Mouse (Mus musculus) lung, postnatal 0 days (tissue): ENCODE measurements around the gene Spag8. TPM values are rescaled to one million over a fixed set of nuclear protein-coding genes. Genes with fewer than 3 reads are reported as not detected.

Experiments
- ATAC-seq: fragments of 200-750 bp; cut with Nextera tagmentation; 2 replicates; pipeline ENCODE4 v1.8.0; 2017; ENCODE audit warnings: moderate library complexity
- DNase-seq: peaks from one replicate; pipeline ENCODE4 v3.0.0-alpha.2; 2016; ENCODE audit warnings: low spot score
- H3K27ac ChIP-seq: fragments of 300-500 bp; sonication (generic); 2 replicates; pipeline ENCODE4 v1.5.1; 2014; ENCODE audit warnings: antibody characterized with exemption, mild to moderate bottlenecking, low read length, mixed read lengths
- H3K27me3 ChIP-seq: fragments of 300-500 bp; sonication (generic); replicated peaks from 2 replicates; pipeline ENCODE4 v1.6.1; 2014; ENCODE audit warnings: low read length, mixed read lengths; ENCODE audit not compliant: insufficient read depth
- H3K36me3 ChIP-seq: fragments of 300-500 bp; sonication (generic); 2 replicates; pipeline ENCODE4 v1.6.1; 2014; ENCODE audit warnings: low read length, mixed read lengths; ENCODE audit not compliant: insufficient read depth
- H3K4me1 ChIP-seq: fragments of 300-500 bp; sonication (generic); 2 replicates; pipeline ENCODE4 v1.6.1; 2014; ENCODE audit warnings: antibody characterized with exemption, low read depth, low read length, mixed read lengths; ENCODE audit not compliant: insufficient read depth
- H3K4me2 ChIP-seq: fragments of 300-500 bp; sonication (generic); replicated peaks from 2 replicates; pipeline ENCODE4 v1.6.1; 2014; ENCODE audit warnings: low read depth, mild to moderate bottlenecking, low read length, moderate library complexity, mixed read lengths
- H3K4me3 ChIP-seq: fragments of 300-500 bp; sonication (generic); 2 replicates; pipeline ENCODE4 v1.5.1; 2014; ENCODE audit warnings: low read depth, low read length
- H3K9ac ChIP-seq: fragments of 300-500 bp; sonication (generic); replicated peaks from 2 replicates; pipeline ENCODE4 v1.6.1; 2014; ENCODE audit warnings: low read depth, mild to moderate bottlenecking
- H3K9me3 ChIP-seq: fragments of 300-500 bp; sonication (generic); 2 replicates; pipeline ENCODE4 v1.6.1; 2016; ENCODE audit warnings: low read length, mixed read lengths
- CTCF ChIP-seq: IDR thresholded peaks from 2 replicates; pipeline ENCODE4 v1.5.1; 2016; ENCODE audit warnings: antibody characterized with exemption, mild to moderate bottlenecking
- EP300 ChIP-seq: IDR thresholded peaks from 2 replicates; pipeline ENCODE4 v1.6.1; 2016; ENCODE audit warnings: antibody characterized with exemption, mild to moderate bottlenecking, control low read depth
- whole genome bisulfite sequencing: fragments of 180-500 bp; shearing (Covaris S2); extraction: QIAGEN DNeasy Blood & Tissue Kit; methylation state at CpG from one replicate; pipeline ENCODE4 v1.1.7; 2014; 5-methylcytosine and 5-hydroxymethylcytosine counted together
- microRNA-seq: library from miRNA; unstranded; fragments of <30 nt; microRNA quantifications from one replicate; pipeline ENCODE4, GENCODE M21; 2016
- polyA plus RNA-seq: library from polyadenylated mRNA; unstranded; fragments of >200 nt; fragmentation: Nextera tagmentation; extraction: Ambion mirVana; gene quantifications from 2 replicates; pipeline ENCODE4 v1.2.1, GENCODE M21; 2015

Gene Spag8
- polyA plus RNA-seq, 1 experiment from 2014 or later, result 10.4 TPM

DNA sequence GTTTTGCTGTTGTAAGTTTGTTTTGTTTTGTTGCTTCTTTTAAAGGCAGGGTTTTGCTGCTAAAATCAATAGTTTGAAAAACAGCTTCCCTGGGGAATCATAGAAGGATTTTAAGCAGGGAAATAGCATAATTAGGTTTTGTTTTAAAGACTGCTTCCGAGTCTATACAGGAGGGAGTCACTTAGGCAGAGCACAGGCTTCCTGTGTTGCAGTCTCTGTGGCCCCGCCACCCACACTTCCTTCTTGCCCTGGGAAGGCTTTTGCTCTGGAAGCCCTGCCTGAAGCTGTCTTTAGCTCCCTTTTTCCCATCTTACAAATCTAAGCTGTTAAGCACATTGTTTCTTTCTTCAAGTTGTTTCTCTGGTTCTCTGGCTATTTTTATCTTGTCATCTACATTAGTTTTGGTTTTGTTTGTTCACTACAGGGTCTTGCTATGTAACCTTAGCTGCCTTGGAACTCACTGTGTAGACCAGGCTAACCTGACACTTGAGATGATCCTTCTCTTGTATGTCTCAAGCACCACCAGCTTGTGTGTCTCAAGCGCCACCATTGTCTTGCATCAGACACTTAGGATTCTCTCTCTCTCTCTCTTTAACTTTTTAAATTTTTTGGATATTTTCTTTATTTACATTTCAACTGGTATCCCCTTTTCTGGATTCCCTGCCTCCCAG is 40.2 kb downstream of the Spag8 start:
- H3K27me3 ChIP-seq, result no peaks in the 10 kb centered on the region
- H3K4me3 ChIP-seq, result no peak overlapping the region
- WGBS, result 40% methylated on average over 3 of the region's 3 CpGs
- peak overlapping the region; percentile 71 for H3K27ac ChIP-seq
- TF ChIP-seq CTCF, result no peak
- TF ChIP-seq EP300, result 0 out of 2 replicates have a peak, but pooled peaks have one; percentile 36
- no peak overlapping the region for H3K4me2 ChIP-seq
- ATAC-seq (peak; percentile 95), DNase-seq (peak; percentile 82)
- H3K36me3 ChIP-seq, result no peaks in the 10 kb centered on the region
- H3K9ac ChIP-seq, result no peak overlapping the region
- no peaks in the 10 kb centered on the region for H3K9me3 ChIP-seq
- no peaks in the 10 kb centered on the region for H3K4me1 ChIP-seq

DNA sequence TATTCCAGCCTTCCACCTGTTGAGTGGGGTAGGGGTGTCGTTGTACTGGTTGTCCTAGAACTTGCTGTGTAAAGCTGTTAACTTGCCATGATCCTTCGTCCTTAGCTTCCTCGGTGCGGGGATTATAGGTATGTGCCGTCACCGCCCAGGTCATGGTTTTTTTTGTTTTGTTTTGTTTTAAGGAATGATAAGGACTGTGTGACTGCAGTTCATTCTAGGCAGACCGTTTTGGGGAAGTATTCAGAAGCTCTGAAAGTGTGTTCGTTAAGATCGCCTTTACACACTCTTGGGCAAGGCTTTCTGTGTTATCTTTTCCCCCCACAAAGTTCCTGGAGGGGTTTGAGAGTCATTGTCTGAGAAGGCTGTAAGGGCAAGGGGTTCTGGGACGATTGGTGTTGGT is 40.9 kb downstream of the Spag8 start:
- peak overlapping the region; percentile 71; the same call in 1 of the 2 replicates for H3K27ac ChIP-seq
- DNase-seq, result no peak
- no peaks in the 10 kb centered on the region for H3K9me3 ChIP-seq
- H3K27me3 ChIP-seq, result no peaks in the 10 kb centered on the region
- ATAC-seq, result no peak
- no peak for TF ChIP-seq CTCF
- TF ChIP-seq EP300, result no peak
- H3K4me1 ChIP-seq, result no peaks in the 10 kb centered on the region
- 47% methylated on average over 10 of the region's 10 CpGs for WGBS
- H3K4me3 ChIP-seq, result no peak overlapping the region
- no peak overlapping the region for H3K9ac ChIP-seq
- no peaks in the 10 kb centered on the region for H3K36me3 ChIP-seq
- no peak overlapping the region for H3K4me2 ChIP-seq

DNA sequence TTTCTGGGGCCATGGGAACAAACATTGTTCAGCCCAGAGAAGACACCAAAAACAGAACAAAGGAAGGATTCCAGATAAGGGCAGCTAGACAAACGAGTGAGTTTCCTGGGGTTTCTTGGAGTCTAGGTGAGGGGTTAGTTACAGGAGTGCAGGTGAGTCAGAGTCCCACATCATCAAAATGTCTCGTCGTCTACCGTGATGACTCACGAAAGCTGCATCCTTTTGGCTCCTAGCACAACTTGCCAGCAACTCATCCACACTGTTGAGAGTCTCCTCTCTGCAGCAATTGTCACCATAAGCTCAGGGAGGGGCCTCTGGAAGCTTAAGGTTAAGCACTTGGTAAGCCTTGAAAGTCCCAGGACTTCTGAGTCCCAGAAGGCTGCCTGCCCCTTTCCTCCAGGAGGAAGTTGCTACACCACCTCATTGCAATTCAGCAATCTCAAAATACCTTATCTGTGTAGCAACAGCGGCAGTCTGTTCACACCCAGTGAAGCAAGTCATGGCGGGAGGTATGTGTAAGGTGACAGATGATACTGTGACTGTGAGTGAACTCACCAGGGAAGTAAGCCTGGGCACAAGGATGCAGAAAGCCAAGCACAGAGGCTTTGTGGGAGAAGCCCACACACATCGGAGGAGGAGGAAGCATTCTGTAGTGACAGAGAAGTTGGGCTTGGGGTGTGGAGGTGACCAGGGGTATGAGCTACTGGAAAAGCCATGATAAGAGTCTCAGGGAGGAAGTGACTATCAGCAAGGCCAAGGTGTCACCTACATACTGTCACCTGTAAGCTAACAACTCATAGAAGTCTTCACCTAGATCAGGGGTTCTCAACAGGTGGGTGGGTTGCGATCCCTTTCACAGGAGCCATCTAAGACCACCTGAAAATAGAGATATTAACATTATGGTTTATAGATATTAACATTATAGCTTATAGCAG is 48.4 kb downstream of the Spag8 start:
- no peaks in the 10 kb centered on the region for H3K36me3 ChIP-seq
- no peaks in the 10 kb centered on the region for H3K27me3 ChIP-seq
- WGBS, result 49% methylated on average over 9 of the region's 9 CpGs
- DNase-seq (peak; percentile 36), ATAC-seq (no peak; the same call in 1 of the 2 replicates)
- no peak overlapping the region for H3K9ac ChIP-seq
- TF ChIP-seq EP300 (no peak), CTCF (no peak)
- no peak overlapping the region for H3K27ac ChIP-seq
- H3K4me3 ChIP-seq, result no peak overlapping the region
- H3K9me3 ChIP-seq, result no peaks in the 10 kb centered on the region
- no peak overlapping the region for H3K4me2 ChIP-seq
- H3K4me1 ChIP-seq, result no peaks in the 10 kb centered on the region

DNA sequence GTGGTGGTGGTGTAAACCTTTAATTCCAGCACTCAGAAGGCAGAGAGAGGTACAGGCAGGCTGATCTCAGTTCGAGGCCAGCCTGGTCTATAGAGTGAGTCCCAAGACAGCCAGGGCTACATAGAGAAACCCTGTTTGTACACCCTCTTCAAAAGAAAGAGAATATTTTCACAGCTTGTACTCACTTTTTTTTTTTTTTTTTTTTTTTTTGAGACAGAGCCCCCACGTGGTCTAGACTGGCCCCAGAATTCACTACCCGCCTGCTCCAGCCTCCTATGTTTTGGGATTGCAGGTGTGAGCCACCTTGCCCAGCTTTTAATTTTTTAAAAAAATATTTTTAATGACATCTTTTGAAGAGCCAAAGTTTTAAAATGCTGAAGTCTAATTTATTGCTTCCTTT is 49.3 kb downstream of the Spag8 start:
- H3K9ac ChIP-seq, result no peak overlapping the region

More for the DNA sequence above, 49.3 kb downstream of the Spag8 start:
- WGBS, result 68% methylated on average over 3 of the region's 3 CpGs
- no peak for TF ChIP-seq EP300
- TF ChIP-seq CTCF, result no peak
- no peak for ATAC-seq
- no peaks in the 10 kb centered on the region for H3K4me1 ChIP-seq
- no peak overlapping the region for H3K27ac ChIP-seq
- no peak overlapping the region for H3K4me3 ChIP-seq
- H3K36me3 ChIP-seq, result no peaks in the 10 kb centered on the region
- no peaks in the 10 kb centered on the region for H3K9me3 ChIP-seq
- H3K27me3 ChIP-seq, result no peaks in the 10 kb centered on the region
- H3K4me2 ChIP-seq, result no peak overlapping the region
- DNase-seq, result no peak

Small RNAs within 50 kb of the gene (microRNA-seq; reads per million reads assigned to microRNA genes)
- gene Gm25262, result not detected

Other genes starting within 250 kb of the Spag8 start
- 4.6 and 6.8 TPM in 2 replicates for gene Fam166b, start 224.5 kb downstream of the Spag8 start, polyA plus RNA-seq
- gene Tesk1, start 211.7 kb downstream of the Spag8 start, polyA plus RNA-seq, result 7.3 and 8.0 TPM in 2 replicates
- 2.7 and 3.1 TPM in 2 replicates for gene Cd72, start 199.0 kb downstream of the Spag8 start, polyA plus RNA-seq
- not detected in 2 replicates for gene Sit1, start 169.9 kb downstream of the Spag8 start, polyA plus RNA-seq
- gene Ccdc107, start 160.7 kb downstream of the Spag8 start, polyA plus RNA-seq, result 81.0 and 82.7 TPM in 2 replicates
- 2.4 and 3.5 TPM in 2 replicates for gene Arhgef39, start 153.9 kb downstream of the Spag8 start, polyA plus RNA-seq
- gene Car9, start 146.6 kb downstream of the Spag8 start, polyA plus RNA-seq, result 2.1 and 2.6 TPM in 2 replicates
- 84.8 and 89.0 TPM in 2 replicates for gene Tpm2, start 129.8 kb downstream of the Spag8 start, polyA plus RNA-seq
- gene Creb3, start 91.3 kb downstream of the Spag8 start, polyA plus RNA-seq, result 115 and 126 TPM in 2 replicates
- 75.6 and 104 TPM in 2 replicates for gene Tln1, start 90.9 kb downstream of the Spag8 start, polyA plus RNA-seq
- 13.7 and 15.7 TPM in 2 replicates for gene Rgp1, start 74.9 kb downstream of the Spag8 start, polyA plus RNA-seq
- 12.7 and 14.4 TPM in 2 replicates for gene Gba2, start 74.7 kb downstream of the Spag8 start, polyA plus RNA-seq
- gene Msmp, start 69.1 kb downstream of the Spag8 start, polyA plus RNA-seq, result 0.87 TPM in 1 of 2 replicates, not detected in the other
- gene Npr2, start 21.7 kb downstream of the Spag8 start, polyA plus RNA-seq, result 11.9 and 12.8 TPM in 2 replicates
- 128 and 132 TPM in 2 replicates for gene Hint2, start 2.9 kb upstream of the Spag8 start, polyA plus RNA-seq
- 2.5 and 3.1 TPM in 2 replicates for gene Tmem8b, start 15.4 kb upstream of the Spag8 start, polyA plus RNA-seq
- gene Fam221b, start 15.6 kb upstream of the Spag8 start, polyA plus RNA-seq, result 2.5 TPM in 2 replicates
- gene Olfr70, start 47.2 kb upstream of the Spag8 start, polyA plus RNA-seq, result not detected in 2 replicates
- 0.17 TPM in 1 of 2 replicates, not detected in the other for gene Olfr71, start 56.7 kb upstream of the Spag8 start, polyA plus RNA-seq
- 11.8 and 19.3 TPM in 2 replicates for gene Hrct1, start 73.6 kb upstream of the Spag8 start, polyA plus RNA-seq
- gene Spaar, start 76.4 kb upstream of the Spag8 start, polyA plus RNA-seq, result 5.7 and 8.1 TPM in 2 replicates
- not detected in 2 replicates for gene Olfr159, start 117.4 kb upstream of the Spag8 start, polyA plus RNA-seq
- not detected in 2 replicates for gene Olfr156, start 170.3 kb upstream of the Spag8 start, polyA plus RNA-seq
- not detected in 2 replicates for gene Olfr157, start 186.6 kb upstream of the Spag8 start, polyA plus RNA-seq
- not detected in 2 replicates for gene Olfr155, start 198.0 kb upstream of the Spag8 start, polyA plus RNA-seq
- 13.6 TPM in 2 replicates for gene Reck, start 221.9 kb upstream of the Spag8 start, polyA plus RNA-seq